Mouse (Mus musculus) left cerebral cortex, postnatal 36 days (tissue): ENCODE measurements around the gene Zfp444. TPM values are rescaled to one million over a fixed set of nuclear protein-coding genes. Genes with fewer than 3 reads are reported as not detected.
"Not testable (repeated sequence)": the region's sequence is repeated elsewhere in the genome, so short reads cannot be mapped to it uniquely, and the experiment has no call there.

Experiments used
- DNase-seq, 2 experiments: peaks; one replicate each; pipeline ENCODE4 v3.0.0; 2021 to 2022; ENCODE audit warnings: low spot score in 2 of 2, mixed read lengths in 1 of 2
- intact Hi-C: fragments of 180-260 bp; cut with DNase I; formaldehyde crosslinking; loops from one replicate; pipeline ENCODE4 v1.15.1; 2025
- total RNA-seq, 2 experiments: library from RNA; stranded (reverse); gene quantifications; 2 replicates each; pipeline ENCODE4 v1.2.3; 2021

Zfp444 gene
- total RNA-seq, 2 experiments from 2014 or later: 59.9 to 62.9 TPM

DNA sequence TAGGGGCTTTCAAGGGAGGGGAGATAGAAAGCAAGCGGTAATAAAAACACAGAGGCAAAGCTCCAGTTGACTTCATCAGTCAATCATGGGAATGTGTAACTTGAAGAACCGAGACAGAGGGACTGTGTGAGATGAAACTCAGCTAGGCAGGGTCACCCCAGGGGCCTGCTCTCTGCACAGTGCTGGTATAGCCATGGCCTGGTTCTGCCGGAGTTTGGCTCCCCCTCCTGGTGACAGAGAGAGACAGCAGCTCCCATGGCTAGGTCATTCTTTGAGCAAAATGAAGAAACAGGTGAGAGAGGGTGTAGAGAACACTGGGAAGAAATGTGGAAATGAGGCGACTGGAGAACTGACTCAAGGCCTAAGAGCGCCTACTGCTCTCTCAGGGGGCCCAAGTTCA is 22.1 kb downstream of the Zfp444 start:
- peak; percentile 28 to 38 for DNase-seq
- intact Hi-C loops: no loop called here

DNA sequence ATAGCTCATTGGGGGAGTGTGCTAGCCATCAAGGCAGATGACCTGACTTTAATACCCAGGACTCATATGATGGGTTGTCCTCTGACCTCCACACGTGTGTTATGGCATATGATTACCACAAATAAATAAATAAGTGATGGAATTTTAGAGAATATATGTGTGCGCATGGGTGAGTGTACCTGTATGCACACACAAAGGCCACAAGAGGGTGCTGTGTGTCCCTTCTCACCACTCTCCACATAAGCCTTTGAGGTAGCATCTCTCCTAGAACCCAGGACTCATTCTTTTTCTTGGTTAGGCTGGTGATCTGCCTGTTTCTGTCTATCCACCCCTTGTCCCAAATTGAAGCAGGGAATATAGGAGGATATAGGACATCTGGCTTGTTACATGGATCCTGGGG is 23.8 kb downstream of the Zfp444 start:
- intact Hi-C loops: no loop called here

DNA sequence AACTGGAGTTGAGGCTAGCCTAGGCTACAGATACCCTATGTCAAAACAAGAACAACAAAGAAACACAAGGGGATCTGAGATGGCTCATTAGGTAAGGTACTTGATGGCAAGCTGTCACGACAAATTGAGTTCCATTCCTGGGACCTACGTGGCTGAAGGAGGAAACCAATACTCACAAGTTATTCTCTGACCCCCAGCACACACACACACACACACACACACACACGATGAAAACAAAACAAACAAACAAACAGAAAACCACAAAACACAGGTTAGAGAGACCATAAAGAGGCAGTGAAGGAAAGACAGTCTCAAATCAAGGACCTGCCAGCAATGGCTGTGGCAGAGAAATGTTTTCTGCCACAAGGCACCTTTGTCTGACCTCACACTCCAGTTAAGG is 24.8 kb downstream of the Zfp444 start, which contains the start of gene Galp:
Gene Galp (plus strand): TSS at position 301 of the 400 bp plus-strand sequence.
- intact Hi-C loops: no loop called here
- DNase-seq: no peak

More for the DNA sequence above, 23.8 kb downstream of the Zfp444 start:
- DNase-seq: no peak

GRCm38 (mm10) chr7:6204200-6204599 is 32.2 kb downstream of the Zfp444 start:
- intact Hi-C loops: no loop called here
- DNase-seq: no peak

GRCm38 (mm10) chr7:6213144-6213543 is 41.1 kb downstream of the Zfp444 start:
- intact Hi-C loops: no loop called here
- DNase-seq: no peak

DNA sequence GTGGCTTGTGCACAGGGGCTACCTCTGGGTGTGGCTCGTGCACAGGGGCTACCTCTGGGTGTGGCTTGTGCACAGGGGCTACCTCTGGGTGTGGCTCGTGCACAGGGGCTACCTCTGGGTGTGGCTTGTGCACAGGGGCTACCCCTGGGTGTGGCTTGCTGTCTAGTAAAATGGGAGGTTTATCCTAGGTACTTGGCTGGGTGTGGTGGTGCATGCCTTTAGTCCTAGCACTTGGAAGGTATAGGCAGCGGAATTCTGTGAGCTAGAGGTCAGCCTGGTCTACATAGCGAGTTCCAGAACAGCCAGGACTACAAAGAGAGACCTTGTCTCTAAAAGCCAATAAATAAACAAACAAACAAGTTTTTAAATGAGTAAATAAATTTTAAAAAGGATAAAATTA is 42.7 kb downstream of the Zfp444 start:
- intact Hi-C loops, DNase-seq: not testable (repeated sequence)

GRCm38 (mm10) chr7:6220147-6220546 is 48.1 kb downstream of the Zfp444 start:
- DNase-seq: no peak
- intact Hi-C loops: no loop called here

- intact Hi-C loops: no loop called here
- DNase-seq: no peak
These were observed 50.0 kb downstream of the Zfp444 start, which contains the start of gene Zscan5b for GRCm38 (mm10) chr7:6221978-6222377. Gene Zscan5b (plus strand): TSS chr7:6222278.

GRCm38 (mm10) chr7:6228491-6228890 is 56.5 kb downstream of the Zfp444 start:
- DNase-seq, intact Hi-C loops: not testable (repeated sequence)

DNA sequence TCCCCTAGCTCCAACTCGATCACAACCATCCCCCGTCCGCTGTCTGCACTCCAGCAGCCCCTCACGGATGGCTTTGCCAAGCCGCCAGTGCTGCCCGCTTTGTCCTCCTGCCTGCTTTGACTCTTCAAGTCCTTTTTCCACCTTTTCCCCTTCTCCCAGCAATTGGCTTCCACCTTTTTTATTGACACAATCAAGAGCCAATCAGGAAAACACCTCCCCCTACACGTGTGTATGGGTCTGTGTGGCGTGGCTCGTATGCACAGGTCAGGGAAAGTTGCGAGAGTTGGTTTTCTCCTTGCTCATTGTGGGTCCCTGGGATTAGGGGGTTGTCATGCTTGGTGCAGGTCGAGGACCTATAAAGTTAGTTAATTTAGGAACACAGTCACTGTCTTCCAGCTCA is 67.8 kb downstream of the Zfp444 start:
- no peak for DNase-seq
- intact Hi-C loops: loop anchor here (2.0 kb wide), 1 partner anchor 43 kb away; no protein-coding TSS in a partner anchor

- intact Hi-C loops: loop anchor here (2.0 kb wide), 1 partner anchor 42 kb away; no protein-coding TSS in a partner anchor
- not testable (repeated sequence) for DNase-seq
These were observed 68.9 kb downstream of the Zfp444 start for GRCm38 (mm10) chr7:6240841-6241425.

Other genes starting within 250 kb of the Zfp444 start
- gene Vmn1r65, start 161.2 kb upstream of the Zfp444 start, total RNA-seq: not detected
- gene Nlrp4c, start 127.1 kb upstream of the Zfp444 start, total RNA-seq: not detected
- gene Zfp787, start 16.2 kb upstream of the Zfp444 start, total RNA-seq: 10 to 100 TPM; 26.1 to 29.0 TPM
- gene Galp, start 24.9 kb downstream of the Zfp444 start, total RNA-seq: not detected
- gene Zscan5b, start 50.1 kb downstream of the Zfp444 start, total RNA-seq: not detected
- gene Epp13, start 80.5 kb downstream of the Zfp444 start, total RNA-seq: not detected
- gene Zfp667, start 114.4 kb downstream of the Zfp444 start, total RNA-seq: 10 to 100 TPM; 10.4 to 11.1 TPM
- 10 to 100 TPM in 1 of 2 experiments, 1 to 10 TPM in 1; 9.0 to 11.2 TPM for gene Zfp583, start 159.1 kb downstream of the Zfp444 start, total RNA-seq
- gene Gm3854, start 171.5 kb downstream of the Zfp444 start, total RNA-seq: 1 to 10 TPM; 5.4 to 7.8 TPM
- 1 to 10 TPM; 4.4 to 4.6 TPM for gene Zfp78, start 191.1 kb downstream of the Zfp444 start, total RNA-seq
- gene Zfp28, start 211.1 kb downstream of the Zfp444 start, total RNA-seq: 1 to 10 TPM; 4.3 to 8.2 TPM
- gene Smim17, start 226.5 kb downstream of the Zfp444 start, total RNA-seq: 10 to 100 TPM; 13.5 to 14.7 TPM
- under 1 TPM; 0.12 to 0.18 TPM for gene Gm20715, start 238.1 kb downstream of the Zfp444 start, total RNA-seq